Mouse (Mus musculus): ENCODE measurements at regions not wholly inside any gene's neighbourhood (a gene's known extent, or its start where the extent isn't known, plus 50 kb on each side); places are given as distances from the start of the nearest gene placed in this dataset.
"Not testable (repeated sequence)": the region's sequence is repeated elsewhere in the genome, so short reads cannot be mapped to it uniquely, and the experiment has no call there.

- DNase-seq (ENCODE audit: low read depth, low spot score), result no peak
Measured at GRCm38 (mm10) chr16:93353971-93354370, 249.9 kb downstream of the Setd4 start.

- DNase-seq (ENCODE audit: low read depth, low spot score), result no peak
Measured at GRCm38 (mm10) chr16:93344555-93344954, 259.3 kb downstream of the Setd4 start.

- no peak for DNase-seq (ENCODE audit: low read depth, low spot score)
Measured at GRCm38 (mm10) chr16:93342701-93343100, 261.2 kb downstream of the Setd4 start.

- DNase-seq (ENCODE audit: low read depth, low spot score), result no peak
Measured at GRCm38 (mm10) chr16:93341791-93342190, 262.1 kb downstream of the Setd4 start.

GRCm38 (mm10) chr16:93338806-93339205 is 265.1 kb downstream of the Setd4 start:
- no peak for DNase-seq (ENCODE audit: low read depth, low spot score)

GRCm38 (mm10) chr16:93335322-93336111 is 268.3 kb downstream of the Setd4 start:
- no peak for DNase-seq (ENCODE audit: low read depth, low spot score)

- DNase-seq (ENCODE audit: low read depth, low spot score), result no peak
Measured at GRCm38 (mm10) chr16:93333654-93334053, 270.2 kb downstream of the Setd4 start.

- no peak for DNase-seq (ENCODE audit: low read depth, low spot score)
Measured at GRCm38 (mm10) chr16:93328680-93329395, 275.0 kb downstream of the Setd4 start.

- DNase-seq (ENCODE audit: low read depth, low spot score), result no peak
Measured at GRCm38 (mm10) chr16:93324911-93325310, 279.0 kb downstream of the Setd4 start.

- DNase-seq (ENCODE audit: low read depth, low spot score), result no peak
Measured at GRCm38 (mm10) chr16:93323172-93323571, 280.7 kb downstream of the Setd4 start.

GRCm38 (mm10) chr16:93319581-93319980 is 284.3 kb downstream of the Setd4 start:
- no peak for DNase-seq (ENCODE audit: low read depth, low spot score)

GRCm38 (mm10) chr16:93311644-93312043 is 292.2 kb downstream of the Setd4 start:
- no peak for DNase-seq (ENCODE audit: low read depth, low spot score)

GRCm38 (mm10) chr16:93308666-93309360 is 295.1 kb downstream of the Setd4 start:
- no peak for DNase-seq (ENCODE audit: low read depth, low spot score)

- no peak for DNase-seq (ENCODE audit: low read depth, low spot score)
Measured at GRCm38 (mm10) chr16:93306951-93307350, 296.9 kb downstream of the Setd4 start.

- DNase-seq (ENCODE audit: low read depth, low spot score), result not testable (repeated sequence)
Measured at GRCm38 (mm10) chr16:93306140-93306539, 297.7 kb downstream of the Setd4 start.

- peak; percentile 25 for DNase-seq (ENCODE audit: low read depth, low spot score)
Measured at GRCm38 (mm10) chr16:93294430-93294829, 309.4 kb downstream of the Setd4 start.

GRCm38 (mm10) chr16:93292965-93293653 is 310.8 kb downstream of the Setd4 start:
- DNase-seq (ENCODE audit: low read depth, low spot score), result peak; percentile 85

GRCm38 (mm10) chr16:93292181-93292834 is 311.6 kb downstream of the Setd4 start:
- peak; percentile 58 for DNase-seq (ENCODE audit: low read depth, low spot score)

GRCm38 (mm10) chr16:93288036-93288435 is 315.8 kb downstream of the Setd4 start:
- no peak for DNase-seq (ENCODE audit: low read depth, low spot score)

GRCm38 (mm10) chr16:93287520-93287919 is 316.3 kb downstream of the Setd4 start:
- no peak for DNase-seq (ENCODE audit: low read depth, low spot score)

GRCm38 (mm10) chr16:93286816-93287215 is 317.0 kb downstream of the Setd4 start:
- no peak for DNase-seq (ENCODE audit: low read depth, low spot score)

Measured in CD4-positive, CD25-positive, alpha-beta regulatory T cell, adult 2 months (primary cell).